Mouse (Mus musculus): ENCODE results near the gene Zc3h15.
A peak's percentile ranks its signal among the peaks of the same experiment; 100 is the strongest.
"Not testable (repeated sequence)": the region's sequence is repeated elsewhere in the genome, so short reads cannot be mapped to it uniquely, and the experiment has no call there.

Gene Zc3h15

DNA sequence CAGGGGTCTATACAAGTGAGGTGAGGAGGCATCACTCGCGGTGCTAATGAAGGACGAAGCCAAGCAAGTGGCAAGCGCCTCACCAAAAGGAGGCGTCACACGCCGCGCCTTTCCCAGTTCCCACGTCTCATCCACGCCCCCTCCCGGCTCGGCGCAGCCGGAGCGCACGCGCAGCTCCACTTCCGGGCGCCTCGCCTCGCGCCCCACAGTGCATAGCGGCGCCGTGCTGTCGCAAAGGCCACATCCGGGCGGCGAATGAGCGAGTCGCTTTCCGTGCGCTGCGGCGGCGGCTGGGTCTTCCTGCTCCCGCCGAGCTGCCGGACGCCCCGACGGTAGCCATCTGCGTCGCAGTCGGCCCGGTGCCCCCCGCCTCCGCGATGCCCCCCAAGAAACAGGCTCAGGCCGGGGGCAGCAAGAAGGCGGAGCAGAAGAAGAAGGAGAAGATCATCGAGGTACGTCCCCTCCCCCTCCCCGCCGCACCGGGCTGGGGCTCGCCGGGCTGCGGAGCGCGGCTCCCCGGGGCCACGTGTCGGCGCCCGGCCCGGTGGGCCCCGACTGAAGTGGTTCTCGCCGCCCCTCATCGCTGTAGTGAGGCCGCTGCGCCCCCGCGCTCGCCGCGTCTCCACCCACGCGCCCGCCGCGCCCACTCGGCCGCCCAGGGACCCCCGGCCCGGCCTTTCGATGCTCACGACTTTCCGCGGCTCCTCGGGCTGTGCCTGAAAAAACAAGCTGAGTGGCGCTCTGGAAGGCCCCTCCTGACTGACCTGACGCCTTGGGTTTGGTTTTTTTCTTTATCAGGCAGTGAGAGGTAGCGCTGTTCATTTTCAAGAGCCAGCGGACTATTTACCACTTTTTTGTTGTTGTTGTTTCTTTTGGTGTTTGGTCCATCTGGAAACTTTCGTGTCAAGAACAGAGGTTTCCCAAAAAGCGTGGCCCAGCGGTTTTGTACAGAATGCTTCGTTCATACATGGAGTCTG lies at the start of gene Zc3h15:
Gene Zc3h15 (plus strand): TSS at position 160 of the 977 bp plus-strand sequence.
- peak; percentile 95 to 97 for DNase-seq

- DNase-seq = no peak
Measured at GRCm38 (mm10) chr2:83620558-83621367, 23.5 kb upstream of the Zc3h15 start.

GRCm38 (mm10) chr2:83621511-83621910 lies 22.7 kb upstream of the Zc3h15 start:
- DNase-seq = no peak

GRCm38 (mm10) chr2:83622792-83623191 lies 21.4 kb upstream of the Zc3h15 start:
- DNase-seq = no peak

GRCm38 (mm10) chr2:83624045-83624444 lies 20.2 kb upstream of the Zc3h15 start:
- DNase-seq = no peak

GRCm38 (mm10) chr2:83625226-83626108 lies 18.8 kb upstream of the Zc3h15 start:
- DNase-seq = peak; percentile 79 to 86

- no peak for DNase-seq
Measured at GRCm38 (mm10) chr2:83626881-83627280, 17.4 kb upstream of the Zc3h15 start.

DNA sequence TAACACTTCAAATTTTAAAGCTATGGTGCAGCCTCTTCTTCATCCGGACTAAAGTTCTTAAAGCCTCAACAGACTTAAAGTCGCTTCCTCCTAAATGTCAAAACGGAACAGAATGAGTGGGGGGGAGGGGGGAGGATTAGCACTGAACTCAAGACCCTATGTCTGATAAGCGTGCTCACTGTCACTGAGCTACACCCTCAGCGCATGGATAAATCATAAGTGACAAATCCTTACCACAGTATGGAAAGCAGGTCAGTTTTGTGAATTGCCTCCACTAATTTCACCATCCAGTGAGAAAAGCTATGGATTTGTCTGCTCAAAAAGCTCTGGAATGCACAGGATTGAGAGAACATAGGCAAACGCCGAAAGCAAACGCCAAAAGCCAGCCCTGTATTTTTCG lies 16.7 kb upstream of the Zc3h15 start:
- no peak for DNase-seq

DNA sequence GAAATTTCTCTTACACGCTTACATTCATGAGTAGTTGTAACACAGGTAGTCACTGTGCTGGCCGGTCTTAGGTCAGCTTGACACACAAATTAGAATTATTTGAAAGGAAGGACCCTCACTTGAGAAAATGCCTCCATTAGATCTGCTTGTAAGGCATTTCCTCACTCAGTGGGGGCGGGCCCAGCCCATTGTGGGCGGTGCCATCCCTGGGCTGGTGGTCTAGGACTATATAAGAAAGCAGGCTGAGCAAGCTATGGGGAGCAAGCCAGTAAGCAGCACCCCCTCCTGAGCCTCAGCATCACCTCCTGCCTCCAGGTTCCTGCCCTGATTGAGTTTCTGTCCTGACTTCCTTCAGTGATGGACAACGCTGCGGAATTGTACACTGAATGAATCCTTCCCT lies 16.3 kb upstream of the Zc3h15 start:
- no peak for DNase-seq

DNA sequence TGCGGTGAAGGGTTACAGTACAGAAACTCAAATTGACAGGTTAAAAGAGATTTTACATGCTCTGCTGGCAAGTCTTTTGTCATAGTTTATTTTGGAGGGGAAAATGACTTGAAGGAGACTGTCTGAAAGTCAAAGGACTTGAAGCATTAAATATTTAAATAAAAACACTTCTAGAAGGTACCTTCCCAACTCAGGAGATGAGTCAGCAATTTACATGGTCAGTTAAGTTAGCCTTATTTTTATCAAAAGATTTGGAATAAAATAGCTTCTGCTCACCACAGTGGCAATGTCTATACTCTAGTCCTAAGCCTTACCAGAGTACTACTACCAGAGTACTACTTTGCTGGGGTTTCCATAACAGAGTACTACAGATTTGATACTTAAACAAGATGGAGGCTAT lies 2.2 kb upstream of the Zc3h15 start:
- DNase-seq = no peak

GRCm38 (mm10) chr2:83648916-83649315 lies 4.7 kb downstream of the Zc3h15 start:
- DNase-seq = no peak

DNA sequence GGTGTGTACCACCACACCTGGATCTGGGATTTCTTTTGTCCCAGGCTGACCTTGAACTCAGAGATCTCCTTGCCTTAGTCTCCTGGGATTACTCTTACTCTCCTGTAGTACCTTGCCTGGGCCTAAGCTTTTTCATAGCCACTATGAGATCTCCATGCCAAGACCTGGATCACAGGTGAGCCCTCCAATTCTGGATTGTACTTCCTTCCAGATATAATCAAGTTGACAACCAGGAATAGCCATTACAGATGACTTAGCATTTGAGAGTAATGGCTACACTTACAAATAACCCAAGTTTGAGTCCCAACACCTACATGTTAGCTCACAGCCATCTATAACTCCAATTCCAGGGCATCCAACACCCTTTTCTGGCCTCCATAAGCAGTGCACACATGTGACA lies 8.4 kb downstream of the Zc3h15 start:
- DNase-seq = no peak

- no peak for DNase-seq
Measured at GRCm38 (mm10) chr2:83659279-83659678, 15.0 kb downstream of the Zc3h15 start.

- DNase-seq = no peak
Measured at GRCm38 (mm10) chr2:83660114-83660513, 15.9 kb downstream of the Zc3h15 start.

GRCm38 (mm10) chr2:83661351-83661750 lies 17.1 kb downstream of the Zc3h15 start:
- DNase-seq = no peak

- not testable (repeated sequence) for DNase-seq
Measured at GRCm38 (mm10) chr2:83665051-83665450, 20.8 kb downstream of the Zc3h15 start.

DNA sequence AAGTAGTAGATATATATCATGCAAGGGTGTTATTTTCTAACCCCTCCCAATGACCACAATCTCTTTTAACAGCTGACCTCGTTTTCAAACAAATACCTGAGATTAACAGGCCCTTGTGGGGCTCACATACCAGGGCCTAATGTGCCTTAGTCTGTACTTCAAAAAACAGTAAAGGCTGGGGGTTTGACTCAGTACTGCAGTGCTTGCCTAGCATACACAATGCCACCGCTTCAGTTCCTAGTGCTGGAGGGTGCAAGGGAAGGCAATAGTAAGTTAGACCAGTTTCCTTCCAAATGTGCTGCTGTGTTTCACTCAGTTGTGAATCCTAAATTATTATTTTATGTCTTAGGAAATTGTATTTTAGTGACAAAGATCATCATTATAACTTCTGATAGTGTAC lies 23.2 kb downstream of the Zc3h15 start:
- no peak for DNase-seq

GRCm38 (mm10) chr2:83668052-83668451 lies 23.8 kb downstream of the Zc3h15 start:
- no peak for DNase-seq

GRCm38 (mm10) chr2:83669988-83670387 lies 25.8 kb downstream of the Zc3h15 start:
- peak in 1 of 2 experiments; percentile 29 for DNase-seq

DNA sequence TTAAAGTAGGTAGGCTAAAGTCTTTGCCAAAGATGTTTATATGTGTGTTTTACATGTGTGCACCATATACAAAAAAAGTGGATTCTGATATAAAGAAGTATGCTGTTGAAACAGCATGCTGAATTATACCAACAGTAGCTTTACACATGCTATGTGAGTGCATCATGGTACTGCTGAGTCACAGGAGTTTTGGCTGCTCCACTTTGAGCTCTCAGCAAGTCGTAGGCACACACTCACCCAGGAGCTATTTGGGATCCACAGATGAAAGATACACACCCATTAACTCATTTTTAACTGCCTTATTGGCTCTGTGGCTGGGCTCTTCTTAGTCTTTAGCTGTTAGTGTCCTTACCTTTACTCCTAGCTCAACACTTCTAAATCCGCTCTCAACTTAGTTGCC lies 27.6 kb downstream of the Zc3h15 start:
- DNase-seq = no peak

GRCm38 (mm10) chr2:83673067-83673466 lies 28.8 kb downstream of the Zc3h15 start:
- no peak for DNase-seq

- no peak for DNase-seq
Measured at GRCm38 (mm10) chr2:83673843-83674242, 29.6 kb downstream of the Zc3h15 start.

DNA sequence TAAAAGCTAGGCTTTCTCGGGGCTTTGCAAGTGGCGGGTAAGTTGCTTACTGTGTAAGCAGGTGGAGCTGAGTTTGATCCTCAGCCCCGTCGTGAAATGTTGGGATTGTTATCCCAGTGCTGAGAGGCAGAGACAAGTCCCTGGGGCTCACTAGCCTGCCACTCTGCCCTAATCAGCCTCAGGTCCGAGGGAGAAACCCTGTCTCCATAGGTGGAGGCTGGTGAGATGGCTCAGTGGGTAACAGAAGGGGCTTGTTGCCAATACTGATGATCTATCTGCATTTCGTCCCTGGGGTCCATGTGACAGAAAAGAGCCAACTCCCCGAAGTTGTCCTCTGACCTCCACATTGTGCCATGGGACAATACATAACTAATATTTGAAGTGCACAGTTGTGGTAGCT lies 30.2 kb downstream of the Zc3h15 start:
- no peak for DNase-seq

All from cerebellum, postnatal 25 days (tissue).